Mouse (Mus musculus) brain, embryonic 14.5 days (tissue): ENCODE results near the gene Lipe.

Source experiments
- CTCF ChIP-seq: fragments of 200-500 bp; IDR thresholded peaks from 2 replicates; pipeline ENCODE4 v1.5.1; 2012; ENCODE audit warnings: inconsistent platforms, mild to moderate bottlenecking, moderate library complexity, borderline replicate concordance; ENCODE audit not compliant: insufficient read depth, insufficient read length; ENCODE audit errors: extremely low read depth
- POLR2A ChIP-seq: fragments of 200-500 bp; IDR thresholded peaks from 2 replicates; pipeline ENCODE4 v1.6.1; 2012; ENCODE audit warnings: mild to moderate bottlenecking, inconsistent platforms, borderline replicate concordance; ENCODE audit not compliant: poor library complexity, insufficient read depth, insufficient read length, severe bottlenecking; ENCODE audit errors: extremely low read depth

DNA sequence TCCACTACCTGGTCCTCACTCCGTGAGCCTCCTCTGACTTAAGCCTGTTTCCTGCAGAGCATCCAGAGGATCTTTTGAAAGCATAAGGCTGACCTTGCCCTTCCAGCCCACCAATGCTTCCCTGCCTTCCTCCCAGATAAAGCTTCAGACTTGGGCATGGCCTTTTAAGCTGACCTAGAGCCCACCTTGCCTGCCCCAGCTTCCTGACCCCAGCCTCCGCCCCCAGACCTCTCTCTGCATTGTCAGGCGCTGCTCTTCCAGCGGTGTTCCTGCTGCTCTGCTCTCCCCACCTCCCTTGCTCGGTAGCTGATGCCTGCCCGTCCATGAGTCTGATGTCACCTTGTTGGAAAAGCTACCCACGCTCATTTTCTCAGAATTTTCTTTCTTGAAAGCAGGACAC lies 5.7 kb downstream of the Lipe start:
- TF ChIP-seq CTCF = no peak
- no peak for TF ChIP-seq POLR2A
